ENCODE assay signal across 28 mouse cellular contexts in the genomic region with DNA sequence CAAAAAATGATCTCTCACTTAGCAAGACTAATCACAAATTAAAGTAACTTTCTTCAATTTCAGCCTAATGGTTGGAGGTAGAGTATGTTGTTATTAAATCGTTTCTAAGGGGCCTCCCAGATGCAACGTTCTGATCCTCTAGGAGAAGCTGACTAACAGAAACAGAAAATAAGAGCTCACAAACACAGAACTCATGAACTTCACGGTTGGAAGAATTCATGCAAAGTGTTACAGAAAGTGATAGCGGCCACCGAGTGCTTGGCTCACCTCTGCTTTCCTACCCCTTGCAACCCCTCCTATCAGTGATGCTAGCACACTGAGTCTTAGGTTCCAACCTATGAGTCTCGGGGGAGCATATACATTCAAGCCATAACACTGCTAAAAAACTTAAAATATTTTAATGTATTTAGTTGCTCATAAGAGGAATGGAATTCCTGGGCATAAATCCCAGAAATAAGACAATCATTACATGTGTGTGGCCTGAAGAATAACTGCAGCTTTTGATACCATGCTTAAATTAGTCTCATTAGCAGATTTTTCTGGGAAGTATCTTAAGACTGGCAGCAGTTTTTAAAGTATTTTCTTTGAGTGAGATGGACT. TPM values are rescaled to one million over a fixed set of nuclear protein-coding genes. Genes with fewer than 3 reads are reported as not detected.
DNase-seq lines count a peak whose midpoint lies in the region; ATAC-seq and TF ChIP-seq lines count a peak whose summit lies in the region.
"Had no signal": no experiment of that assay in that cellular context is flagged by ENCODE, and none has a peak within 500 bp of the region (broad histone marks: within the 10 kb centered on the region; RNA-seq: fewer than 3 reads in every experiment).

No protein-coding gene starts in this region.

- no peak overlapping the region for H3K27ac ChIP-seq in kidney, postnatal 0 days
- H3K27ac ChIP-seq in lung, embryonic 16.5 days (ENCODE audit: low read length) = no peak overlapping the region
- H3K27ac ChIP-seq: embryonic facial prominence, embryonic 12.5 days; forebrain, embryonic 12.5 days; heart, adult 2 months; heart, embryonic 10.5 days; heart, embryonic 13.5 days; hindbrain, embryonic 14.5 days; hindbrain, postnatal 0 days had no signal

- no peak overlapping the region for H3K4me2 ChIP-seq in kidney, postnatal 0 days (ENCODE audit: low read length)
- no peak overlapping the region for H3K4me2 ChIP-seq in lung, embryonic 16.5 days (ENCODE audit: low read depth, low read length)
- H3K4me2 ChIP-seq: embryonic facial prominence, embryonic 12.5 days; forebrain, embryonic 12.5 days; heart, embryonic 13.5 days; hindbrain, embryonic 14.5 days had no signal

- peak; percentile 29 for DNase-seq in kidney, postnatal 0 days (ENCODE audit: low spot score)
- DNase-seq in kidney, adult 8-10 months = no peak
- DNase-seq in lung, postnatal 25 days (ENCODE audit: low spot score) = no peak
- DNase-seq in A20 (ENCODE audit: low read depth, low spot score) (peak; percentile 70), NIH3T3 (ENCODE audit: low read depth) (peak; percentile 43)
- DNase-seq in cerebellum, postnatal 4 days (ENCODE audit: low spot score in 2 of 2) = no peak
- no peak for DNase-seq in spleen, postnatal 10 days (ENCODE audit: low spot score in 2 of 2)
- DNase-seq: adrenal gland, adult 8-10 months; adrenal gland, postnatal 25 days; cerebellum, adult 11-12 months; cerebellum, adult 8-10 months; cerebellum, postnatal 36 days; gastrocnemius, postnatal 10 days; gastrocnemius, postnatal 36 days; heart, adult 2 months; heart, postnatal 14 days; heart, postnatal 4 days had no signal

- no peaks in the 10 kb centered on the region for H3K27me3 ChIP-seq in kidney, postnatal 0 days (ENCODE audit: insufficient read depth, low read length)
- no peaks in the 10 kb centered on the region for H3K27me3 ChIP-seq in lung, embryonic 16.5 days (ENCODE audit: control insufficient read depth, insufficient read depth, low read depth, low read length)
- H3K27me3 ChIP-seq: embryonic facial prominence, embryonic 12.5 days; forebrain, embryonic 12.5 days; heart, embryonic 13.5 days had no signal

- H3K4me1 ChIP-seq in kidney, postnatal 0 days (replicated peaks; ENCODE audit: insufficient read depth, low read length) = 0 out of 2 replicates have a peak, but pooled peaks cover 6% of the 10 kb centered on the region
- H3K4me1 ChIP-seq in lung, embryonic 16.5 days (replicated peaks; ENCODE audit: control insufficient read depth, insufficient read depth, low read length) = peaks cover 2% of the 10 kb centered on the region; the same call in 1 of the 2 replicates

- no peaks in the 10 kb centered on the region; the same call in 1 of the 2 replicates for H3K9me3 ChIP-seq in kidney, postnatal 0 days (replicated peaks; ENCODE audit: low read length)
- no peaks in the 10 kb centered on the region for H3K9me3 ChIP-seq in lung, embryonic 16.5 days (ENCODE audit: control insufficient read depth, low read length)
- H3K9me3 ChIP-seq: embryonic facial prominence, embryonic 12.5 days; forebrain, embryonic 12.5 days; heart, embryonic 10.5 days; heart, embryonic 13.5 days had no signal

- H3K4me3 ChIP-seq in kidney, postnatal 0 days (replicated peaks; ENCODE audit: low read depth, low read length) = no peak overlapping the region
- no peak overlapping the region for H3K4me3 ChIP-seq in lung, embryonic 16.5 days (ENCODE audit: low read length)
- H3K4me3 ChIP-seq: embryonic facial prominence, embryonic 12.5 days; erythroblast, embryonic 14.5 days; forebrain, embryonic 12.5 days; heart, adult 2 months; heart, embryonic 10.5 days; heart, embryonic 13.5 days had no signal

- no peaks in the 10 kb centered on the region for H3K36me3 ChIP-seq in kidney, postnatal 0 days (ENCODE audit: insufficient read depth, low read length)
- no peaks in the 10 kb centered on the region for H3K36me3 ChIP-seq in lung, embryonic 16.5 days (ENCODE audit: control insufficient read depth, insufficient read depth, low read length)
- H3K36me3 ChIP-seq: embryonic facial prominence, embryonic 12.5 days; forebrain, embryonic 12.5 days; G1E; heart, embryonic 10.5 days; heart, embryonic 13.5 days had no signal

- 47% methylated on average over 6 of the region's 6 CpGs for WGBS in kidney, postnatal 0 days
- 63% methylated on average over 6 of the region's 6 CpGs for WGBS in lung, embryonic 16.5 days

- H3K9ac ChIP-seq in kidney, postnatal 0 days (ENCODE audit: low read depth, low read length) = no peak overlapping the region
- no peak overlapping the region for H3K9ac ChIP-seq in lung, embryonic 16.5 days (ENCODE audit: low read length)
- H3K9ac ChIP-seq: embryonic facial prominence, embryonic 12.5 days; forebrain, embryonic 12.5 days; heart, embryonic 13.5 days; hindbrain, embryonic 14.5 days had no signal

- no peak for TF ChIP-seq CTCF in kidney, postnatal 0 days (IDR thresholded peaks at IDR 0.05; ENCODE audit: low read depth)

- no peak for ATAC-seq in kidney, postnatal 0 days (replicated peaks; ENCODE audit: low FRiP score, low read depth)
- peak; percentile 36; the same call in 1 of the 2 replicates for ATAC-seq in lung, embryonic 16.5 days (ENCODE audit: low read depth)
- ATAC-seq: activated CD4-positive, CD25-positive, alpha-beta regulatory T cell, adult 4 months; forebrain, embryonic 16.5 days; hindbrain, postnatal 0 days had no signal

RNA-seq across cellular contexts. Expression of gene Akap6, which starts 25.7 kb away (rescaled TPM):
- polyA plus RNA-seq in kidney, postnatal 0 days (2015; fragmentation: Nextera tagmentation; extraction: Ambion mirVana) = 0.11 and 0.15 TPM in 2 replicates
- 0.64 and 0.67 TPM in 2 replicates for polyA plus RNA-seq in lung, embryonic 16.5 days (2015; fragmentation: Nextera tagmentation; extraction: Ambion mirVana)
- polyA plus RNA-seq: erythroblast, embryonic 14.5 days; G1E had no signal

Comparison
In these comparisons a context has a peak if more than half of its experiments do, and no peak if none do; other contexts are left out.
1. DNase-seq: peak in kidney, postnatal 0 days (single experiment), A20 (single experiment) and NIH3T3 (single experiment); none in kidney, adult 8-10 months (0 of 2), lung, postnatal 25 days (single experiment), cerebellum, postnatal 4 days (0 of 2) and spleen, postnatal 10 days (0 of 2).